Mouse (Mus musculus): Measurements from ENCODE around the gene Mfsd14b.

Gene Mfsd14b

DNA sequence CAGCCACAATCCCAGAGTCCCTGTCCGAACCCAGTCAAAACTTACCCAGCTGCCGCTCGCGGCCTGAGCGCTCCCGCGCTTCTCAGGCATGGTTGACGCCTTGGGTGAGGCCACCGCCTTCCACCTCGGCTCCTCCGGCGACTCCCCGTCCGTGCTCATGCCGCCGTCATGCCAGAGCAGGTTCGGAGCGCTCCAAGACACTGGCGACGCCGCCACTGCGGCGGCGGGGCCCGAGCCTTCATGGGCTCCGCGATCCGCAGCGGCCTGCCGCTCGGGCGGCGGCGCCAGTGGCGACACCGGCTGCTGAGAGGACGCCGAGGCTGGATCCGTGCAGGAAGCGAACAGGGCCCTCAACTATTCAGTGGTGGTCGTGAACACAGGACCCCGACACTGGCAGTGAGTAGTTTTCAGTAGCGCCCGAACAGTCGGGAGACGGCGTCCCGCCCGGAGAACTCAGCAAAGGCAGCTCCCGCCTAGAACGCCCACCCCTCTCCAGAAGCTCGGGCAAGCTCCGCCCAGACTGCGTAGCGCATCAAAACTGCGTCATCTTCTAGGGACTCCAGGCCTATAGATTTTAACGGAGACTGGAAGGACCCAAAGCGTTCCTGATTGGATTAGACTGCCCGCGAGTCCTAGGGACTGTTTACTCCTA lies at the start of gene Mfsd14b:
Gene Mfsd14b (minus strand): TSS at position 517 of the 652 bp plus-strand sequence.
- peak; percentile 94 for DNase-seq

DNA sequence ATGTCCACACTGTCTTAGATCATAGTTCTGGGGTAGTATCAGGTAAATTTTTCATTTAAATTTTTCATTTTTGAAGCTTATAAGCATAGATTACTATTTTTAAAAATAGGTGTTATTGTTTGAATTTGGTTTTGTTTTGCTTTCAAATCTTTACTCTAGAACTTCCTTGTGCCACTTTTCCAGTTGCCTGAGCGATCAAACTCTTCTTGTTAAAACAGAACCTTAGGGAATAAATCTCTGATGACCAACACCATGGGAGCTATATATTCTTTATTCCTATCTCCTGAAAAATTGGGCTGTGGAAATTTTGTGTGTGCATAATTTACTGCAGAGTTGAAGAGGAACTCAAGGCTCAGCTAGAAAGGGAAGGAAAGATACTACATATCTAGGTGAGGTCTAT lies 37.2 kb upstream of the Mfsd14b start, which contains the start of gene Olfr466:
Gene Olfr466 (plus strand): TSS at position 301 of the 400 bp plus-strand sequence.
- no peak for DNase-seq

DNA sequence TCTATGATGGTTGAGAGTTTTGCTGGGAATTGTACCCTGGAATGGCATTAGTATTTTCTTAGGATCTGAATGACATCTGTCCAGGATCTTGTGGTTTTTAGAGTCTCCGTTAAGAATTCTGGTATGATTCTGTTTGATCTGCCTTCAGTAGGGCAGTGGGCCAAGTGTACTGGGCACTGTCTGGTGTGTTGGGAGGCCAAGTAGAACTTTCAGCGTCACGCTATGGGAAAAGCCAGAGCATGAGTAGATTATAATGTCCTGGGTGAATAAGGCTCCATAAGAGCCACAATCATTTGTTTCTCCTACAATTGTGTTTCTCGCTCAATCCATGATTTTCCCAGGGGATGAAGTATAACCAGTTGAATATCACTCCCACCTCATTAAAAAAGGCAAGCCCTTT lies 25.0 kb upstream of the Mfsd14b start, which contains the start of gene Olfr465-ps1:
Gene Olfr465-ps1 (plus strand): TSS at position 301 of the 400 bp plus-strand sequence.
- no peak for DNase-seq

DNA sequence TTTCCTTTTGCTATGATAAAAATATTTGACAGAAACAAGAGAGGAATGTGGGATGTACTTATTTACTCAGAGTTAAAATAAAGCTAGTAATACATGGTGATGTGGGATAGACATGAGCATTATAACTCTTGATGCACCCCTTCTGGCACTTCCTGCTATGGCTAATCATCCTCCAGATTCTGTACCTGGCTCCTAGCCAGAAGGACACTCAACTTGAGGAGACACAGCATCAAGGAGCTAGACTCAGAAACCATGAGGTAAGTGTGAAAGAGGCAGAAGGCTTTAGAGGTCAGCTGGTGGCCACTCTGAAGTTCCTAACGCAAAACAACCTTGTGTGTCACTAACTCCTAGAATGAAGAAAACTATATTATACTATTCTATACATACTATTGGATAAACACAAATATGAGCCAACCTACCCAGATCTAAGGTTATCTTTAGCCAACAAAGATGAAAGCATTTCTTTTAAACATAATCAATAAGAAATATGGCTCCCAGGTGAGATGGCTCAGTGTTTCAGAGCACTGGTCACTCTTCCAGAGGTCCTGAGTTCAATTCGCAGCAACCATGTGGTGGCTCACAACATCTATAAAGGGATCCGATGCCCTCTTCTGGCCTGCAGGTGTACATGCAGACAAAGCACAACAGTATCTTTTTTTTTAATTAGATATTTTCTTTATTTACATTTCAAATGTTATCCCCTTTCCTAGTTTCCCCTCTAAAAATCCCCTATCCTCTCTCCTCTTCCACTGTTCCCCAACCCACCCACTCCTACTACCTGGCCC lies 14.5 kb upstream of the Mfsd14b start:
- no peak for DNase-seq

DNA sequence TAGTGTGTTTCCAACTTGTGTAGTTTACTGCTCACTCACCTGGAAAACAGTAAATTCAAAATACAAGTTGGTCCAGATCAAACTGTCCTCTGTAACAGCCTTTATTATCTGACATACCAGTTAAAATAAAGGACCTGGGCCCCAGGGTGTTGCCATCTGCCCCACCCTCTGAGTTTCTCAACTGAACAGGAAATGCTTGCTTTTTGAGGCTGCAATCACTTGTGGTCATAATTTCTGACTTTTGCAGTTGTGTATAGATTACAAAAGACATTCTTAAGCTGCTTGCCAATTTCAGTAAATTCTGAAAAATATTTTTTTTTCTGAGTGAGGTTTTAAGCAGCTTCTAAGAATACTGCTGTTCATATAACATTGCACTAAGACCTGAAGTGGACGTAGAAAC lies 9.3 kb upstream of the Mfsd14b start:
- peak; percentile 38 for DNase-seq

DNA sequence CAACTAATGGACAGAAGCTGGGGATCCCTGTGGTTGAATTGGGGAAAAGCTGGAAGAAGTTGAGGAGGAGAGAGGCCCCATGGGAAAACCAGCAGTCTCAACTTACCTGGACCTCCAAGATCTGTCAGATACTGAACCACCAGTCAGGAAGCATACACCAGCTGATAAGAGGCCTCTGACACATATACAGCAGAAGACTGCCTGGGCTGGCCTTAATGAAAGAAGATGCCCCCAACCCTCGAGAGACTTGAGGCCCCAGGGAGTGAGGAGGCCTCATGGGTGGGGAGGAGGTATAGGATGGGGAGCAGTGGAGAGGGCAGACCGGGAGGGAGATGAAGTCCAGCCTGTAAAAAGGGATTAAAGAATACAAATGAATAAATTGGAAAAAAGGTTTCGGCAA lies 8.2 kb upstream of the Mfsd14b start:
- DNase-seq = no peak

DNA sequence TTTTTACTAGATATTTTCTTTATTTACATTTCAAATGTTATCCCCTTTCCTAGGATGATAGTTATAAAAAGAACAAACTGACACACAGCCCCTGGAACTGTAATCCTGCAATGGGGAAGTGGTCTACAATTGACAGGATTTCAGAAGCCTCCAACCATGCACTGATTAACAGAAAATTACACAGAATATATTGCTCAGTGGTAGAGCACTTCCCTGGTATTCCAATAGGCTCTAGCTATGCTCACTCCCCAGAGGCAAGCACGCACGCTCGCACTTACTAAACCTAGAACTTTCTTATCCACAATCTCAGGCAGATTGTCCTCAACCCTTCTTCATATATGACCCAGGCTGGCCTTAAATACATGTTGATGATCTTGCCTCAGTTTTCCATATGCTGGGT lies 464 bp upstream of the Mfsd14b start:
- no peak for DNase-seq

DNA sequence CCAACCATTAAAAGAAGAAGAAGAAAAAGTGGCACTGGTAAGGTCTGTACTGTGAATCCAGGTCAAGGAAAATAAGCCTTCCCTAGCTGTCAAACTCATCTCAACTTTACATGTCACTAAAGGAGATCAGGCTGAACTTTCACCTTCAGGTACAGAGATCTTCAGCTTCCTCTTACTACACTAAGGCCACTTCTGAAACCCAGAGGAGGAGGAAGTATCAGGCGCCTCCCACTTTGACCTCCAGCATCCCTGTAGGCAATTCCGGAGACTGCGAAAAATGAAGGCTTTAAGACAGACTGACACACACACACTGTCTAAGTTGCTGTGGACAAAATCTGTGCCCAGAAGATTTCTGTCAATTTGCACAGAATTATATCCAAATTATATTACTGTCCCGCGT lies 814 bp downstream of the Mfsd14b start:
- DNase-seq = peak; percentile 74

DNA sequence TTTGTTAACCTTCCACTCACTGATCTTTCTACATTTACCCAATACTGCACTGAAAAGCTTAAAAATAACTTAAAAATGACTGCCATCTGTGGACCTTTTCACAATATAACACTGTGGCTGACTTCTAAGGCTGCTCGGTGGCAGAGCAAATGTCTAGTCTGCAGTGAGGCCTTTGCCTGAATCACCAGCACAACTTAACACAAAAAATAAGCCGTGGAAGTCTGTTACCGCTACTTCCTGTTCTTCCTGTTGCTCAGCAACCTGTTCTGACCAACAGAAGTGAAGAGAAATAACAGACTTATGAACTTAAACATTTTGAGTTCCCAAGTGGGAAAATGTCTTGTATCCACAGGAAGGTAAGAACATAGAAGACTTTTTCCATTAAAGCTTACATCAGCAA lies 11.5 kb downstream of the Mfsd14b start:
- DNase-seq = peak; percentile 17

DNA sequence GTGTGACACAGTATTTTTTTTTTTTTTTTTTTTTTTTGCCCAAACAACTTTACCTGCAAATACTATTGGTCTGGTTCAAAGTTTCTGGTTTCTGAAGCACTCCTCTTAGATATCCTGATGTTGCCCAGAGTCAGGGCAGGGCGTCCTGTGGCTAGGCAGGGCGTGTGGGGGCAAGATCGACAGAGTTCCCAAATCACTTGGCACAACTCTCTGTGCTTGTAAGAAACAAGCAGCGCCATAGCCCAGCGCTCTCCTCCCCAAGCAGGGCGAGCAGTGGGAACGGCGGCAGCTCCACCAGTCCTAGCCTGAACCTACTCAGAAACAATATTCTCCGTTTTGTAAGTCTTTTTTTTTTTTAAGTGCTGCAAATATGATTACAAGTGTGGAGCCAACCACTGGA lies 12.1 kb downstream of the Mfsd14b start:
- DNase-seq = no peak

DNA sequence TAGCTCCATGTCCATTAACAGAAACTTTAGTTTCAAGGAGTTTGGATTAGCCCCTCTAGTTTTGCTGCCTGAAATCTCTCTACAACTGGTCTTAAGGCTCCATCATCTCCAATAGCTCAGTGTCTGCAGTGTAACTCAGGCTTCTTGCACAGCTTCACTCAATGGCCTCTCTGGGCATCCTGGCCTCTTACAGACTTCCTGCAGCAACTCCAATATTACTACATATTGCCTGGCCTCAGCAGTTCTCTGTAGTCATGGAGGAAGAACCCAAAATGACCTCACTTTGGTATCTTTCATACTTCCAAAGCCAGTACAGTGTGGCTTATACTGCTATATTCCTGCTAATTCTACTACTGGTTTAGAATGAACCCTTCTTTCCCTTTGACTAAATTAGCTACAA lies 15.8 kb downstream of the Mfsd14b start:
- DNase-seq = no peak

DNA sequence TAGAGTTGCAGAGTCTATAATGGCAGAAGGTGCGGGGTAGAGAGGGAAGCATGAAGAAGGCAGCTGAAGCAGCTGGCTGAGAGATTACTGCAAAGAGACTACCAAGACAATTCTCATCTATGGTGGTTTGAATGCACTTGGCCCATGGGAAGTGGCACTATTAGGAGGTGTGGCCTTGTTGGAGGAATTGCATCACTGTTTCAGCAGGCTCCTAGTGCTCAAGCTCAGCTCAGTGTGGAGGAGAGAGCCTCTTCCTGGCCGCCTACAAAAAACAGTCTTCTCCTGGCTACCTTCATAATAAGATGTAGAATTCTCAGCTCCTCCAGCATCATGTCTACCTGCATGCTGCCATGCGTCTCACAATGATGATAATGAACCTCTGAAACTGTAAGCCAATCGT lies 16.9 kb downstream of the Mfsd14b start:
- DNase-seq = no peak

DNA sequence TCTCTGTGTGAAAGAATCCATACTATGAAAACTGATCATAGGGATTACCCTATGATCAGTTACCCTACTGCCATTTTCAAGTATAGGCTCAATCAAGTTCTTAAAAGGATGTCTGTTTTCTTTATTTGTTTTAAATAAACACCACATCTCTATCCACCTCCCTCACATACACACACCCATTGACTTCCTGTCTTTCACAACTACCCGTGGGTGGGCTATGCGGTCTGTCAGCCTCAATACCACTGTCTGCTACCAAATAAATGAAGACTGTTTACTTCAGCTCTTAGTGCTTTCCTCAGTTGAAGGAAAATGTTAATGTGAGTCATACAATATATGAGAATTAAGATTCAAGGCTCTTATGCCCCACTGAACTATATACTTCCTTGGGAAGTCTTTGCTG lies 42.8 kb downstream of the Mfsd14b start:
- peak; percentile 45 for DNase-seq

DNA sequence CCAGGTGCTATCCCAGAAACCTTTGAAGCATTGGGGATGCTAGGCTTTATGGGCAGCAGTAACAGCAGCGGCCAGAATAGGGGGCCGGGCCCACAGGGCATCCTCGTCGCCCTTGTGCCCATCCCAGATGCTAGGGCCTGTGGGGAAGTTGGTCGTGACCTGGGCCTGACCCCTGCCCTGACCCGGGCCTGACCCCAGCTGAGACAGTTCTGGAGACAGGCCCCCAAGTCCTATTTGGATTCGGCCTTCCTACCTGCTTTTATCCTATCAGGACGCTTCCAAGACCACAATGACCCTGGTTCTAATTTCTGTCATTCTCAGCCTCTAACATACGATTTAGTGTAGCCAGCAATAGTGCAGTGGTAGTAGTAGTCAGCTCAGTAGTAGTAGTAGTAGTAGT lies 60.1 kb downstream of the Mfsd14b start, which contains the start of gene Prss47:
Gene Prss47 (minus strand): TSS at position 101 of the 400 bp plus-strand sequence.
- no peak for DNase-seq

DNA sequence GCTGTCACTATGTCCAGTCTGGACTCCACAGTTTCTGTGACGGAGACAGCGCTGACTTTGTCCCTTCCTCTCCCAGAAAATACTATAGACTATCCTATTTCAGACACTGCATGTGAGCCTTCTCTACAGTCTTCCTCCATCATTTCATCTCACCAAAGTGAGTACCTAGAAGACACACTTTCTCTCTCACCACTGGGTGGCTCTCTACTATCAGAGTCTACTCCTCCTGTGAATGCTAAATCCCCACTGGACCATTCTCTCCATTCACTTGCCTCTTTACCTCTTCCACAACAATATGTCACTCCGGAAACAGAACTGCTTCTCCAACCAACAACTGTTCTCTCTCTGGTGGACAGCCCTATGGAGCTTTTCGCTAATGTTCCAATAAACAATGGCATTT lies 77.7 kb downstream of the Mfsd14b start:
- peak; percentile 8 for DNase-seq

DNA sequence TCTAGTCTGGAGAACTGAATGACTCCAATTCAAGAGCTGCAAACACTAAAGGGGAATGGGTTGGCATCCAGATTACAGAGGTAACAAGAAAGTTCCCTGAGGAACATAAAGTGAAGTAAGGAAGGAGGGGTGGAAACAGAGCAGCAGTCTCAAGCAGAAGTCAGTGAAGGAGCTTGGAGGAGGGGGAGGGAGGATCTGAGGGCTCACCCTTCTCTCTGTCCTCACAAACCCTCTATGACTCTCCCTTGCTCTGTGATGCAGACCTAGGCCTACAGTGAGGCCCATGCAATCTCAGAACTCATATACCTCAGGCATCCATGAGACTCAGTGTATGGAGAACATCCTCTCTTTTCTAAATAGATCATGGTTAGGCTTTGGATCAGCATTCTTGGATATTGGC lies 80.0 kb downstream of the Mfsd14b start, which contains the start of gene Spata31d1c:
Gene Spata31d1c (plus strand): TSS at position 301 of the 400 bp plus-strand sequence.
- no peak for DNase-seq

Data from lung, postnatal 36 days (tissue).